Mouse (Mus musculus) liver, embryonic 16.5 days (tissue): ENCODE measurements around the gene Chchd1. TPM values are rescaled to one million over a fixed set of nuclear protein-coding genes. Genes with fewer than 3 reads are reported as not detected.

Source experiments
- ATAC-seq: fragments of 200-750 bp; cut with Nextera tagmentation; 2 replicates; pipeline ENCODE4 v1.8.0; 2017; ENCODE audit warnings: low read depth, mild to moderate bottlenecking, moderate number of reproducible peaks, moderate library complexity
- H3K27ac ChIP-seq: fragments of 300-500 bp; sonication (generic); 2 replicates; pipeline ENCODE4 v1.5.1; 2014; ENCODE audit warnings: mild to moderate bottlenecking, low read length
- H3K27me3 ChIP-seq: fragments of 300-500 bp; sonication (generic); 2 replicates; pipeline ENCODE4 v1.6.1; 2014; ENCODE audit warnings: low read depth, low read length, mixed read lengths; ENCODE audit not compliant: control insufficient read depth, insufficient read depth
- H3K36me3 ChIP-seq: fragments of 300-500 bp; sonication (generic); 2 replicates; pipeline ENCODE4 v1.6.1; 2014; ENCODE audit warnings: mild to moderate bottlenecking; ENCODE audit not compliant: control insufficient read depth, insufficient read depth
- H3K4me1 ChIP-seq: fragments of 300-500 bp; sonication (generic); 2 replicates; pipeline ENCODE4 v1.6.1; 2014; ENCODE audit warnings: low read depth, low read length, mixed read lengths; ENCODE audit not compliant: control insufficient read depth
- H3K4me2 ChIP-seq: fragments of 300-500 bp; sonication (generic); 2 replicates; pipeline ENCODE4 v1.6.1; 2014; ENCODE audit warnings: low read depth, low read length, mixed read lengths
- H3K4me3 ChIP-seq: fragments of 300-500 bp; sonication (generic); 2 replicates; pipeline ENCODE4 v1.5.1; 2014; ENCODE audit warnings: low read depth, mild to moderate bottlenecking, low read length
- H3K9ac ChIP-seq: fragments of 300-500 bp; sonication (generic); 2 replicates; pipeline ENCODE4 v1.6.1; 2014; ENCODE audit warnings: low read depth, low read length
- H3K9me3 ChIP-seq: fragments of 300-500 bp; sonication (generic); replicated peaks from 2 replicates; pipeline ENCODE4 v1.6.1; 2016; ENCODE audit warnings: low read length; ENCODE audit not compliant: control insufficient read depth
- WGBS: fragments of 180-500 bp; shearing (Covaris S2); extraction: QIAGEN DNeasy Blood & Tissue Kit; methylation state at CpG from one replicate; pipeline ENCODE4 v1.1.7; 2014; ENCODE audit not compliant: insufficient replicate concordance; 5-methylcytosine and 5-hydroxymethylcytosine counted together
- polyA plus RNA-seq: library from polyadenylated mRNA; unstranded; fragments of >200 nt; fragmentation: Nextera tagmentation; extraction: Ambion mirVana; gene quantifications from 2 replicates; pipeline ENCODE4 v1.2.1, GENCODE M21; 2015

Chchd1 gene
- polyA plus RNA-seq, 1 experiment from 2014 or later: 80.3 TPM

GRCm38 (mm10) chr14:20661661-20662331, 41.0 kb upstream of the Chchd1 start:
- H3K27me3 ChIP-seq: peaks cover 41% of the 10 kb centered on the region
- no peak overlapping the region for H3K27ac ChIP-seq
- peak overlapping the region; percentile 91 for H3K4me2 ChIP-seq

GRCm38 (mm10) chr14:20662740-20663139, 40.1 kb upstream of the Chchd1 start:
- WGBS: 59% methylated on average over 3 of the region's 3 CpGs
- ATAC-seq: no peak
- H3K27ac ChIP-seq: no peak overlapping the region
- no peaks in the 10 kb centered on the region for H3K9me3 ChIP-seq
- H3K4me1 ChIP-seq: peaks cover 12% of the 10 kb centered on the region
- H3K27me3 ChIP-seq: peaks cover 41% of the 10 kb centered on the region
- H3K36me3 ChIP-seq: no peaks in the 10 kb centered on the region
- no peak overlapping the region for H3K4me3 ChIP-seq
- no peak overlapping the region for H3K4me2 ChIP-seq
- H3K9ac ChIP-seq: no peak overlapping the region

More at GRCm38 (mm10) chr14:20661661-20662331, 41.0 kb upstream of the Chchd1 start:
- 21% methylated on average over 19 of the region's 19 CpGs for whole genome bisulfite sequencing
- no peak for ATAC-seq
- Histone ChIP-seq H3K9ac (peak overlapping the region; percentile 56), H3K9me3 (no peaks in the 10 kb centered on the region), H3K4me1 (peaks cover 12% of the 10 kb centered on the region), H3K4me3 (peak overlapping the region; percentile 64), H3K36me3 (no peaks in the 10 kb centered on the region)

- WGBS: 51% methylated on average over 2 of the region's 2 CpGs
- H3K36me3 ChIP-seq: no peaks in the 10 kb centered on the region
- H3K4me1 ChIP-seq: peaks cover 12% of the 10 kb centered on the region
- H3K9ac ChIP-seq: no peak overlapping the region
- no peak for ATAC-seq
- H3K27ac ChIP-seq: no peak overlapping the region
- H3K4me2 ChIP-seq: no peak overlapping the region
- no peak overlapping the region for H3K4me3 ChIP-seq
- peaks cover 41% of the 10 kb centered on the region for H3K27me3 ChIP-seq
- H3K9me3 ChIP-seq: no peaks in the 10 kb centered on the region
These were observed 39.2 kb upstream of the Chchd1 start for GRCm38 (mm10) chr14:20663601-20664000.

GRCm38 (mm10) chr14:20664436-20664835, 38.4 kb upstream of the Chchd1 start:
- no peaks in the 10 kb centered on the region for H3K36me3 ChIP-seq
- H3K4me2 ChIP-seq: no peak overlapping the region
- no peak overlapping the region for H3K27ac ChIP-seq
- H3K4me1 ChIP-seq: peaks cover 12% of the 10 kb centered on the region
- 30% methylated on average over 3 of the region's 3 CpGs for WGBS
- ATAC-seq: no peak
- no peak overlapping the region for H3K9ac ChIP-seq
- peaks cover 47% of the 10 kb centered on the region for H3K27me3 ChIP-seq
- H3K9me3 ChIP-seq: no peaks in the 10 kb centered on the region
- H3K4me3 ChIP-seq: no peak overlapping the region

GRCm38 (mm10) chr14:20667469-20667868, 35.3 kb upstream of the Chchd1 start:
- ATAC-seq: no peak
- WGBS: 53% methylated on average over 1 of the region's 1 CpGs
- H3K36me3 ChIP-seq: no peaks in the 10 kb centered on the region

GRCm38 (mm10) chr14:20668154-20668810, 34.5 kb upstream of the Chchd1 start, which contains the start of gene Synpo2l:
Synpo2l (minus strand) TSS chr14:20668354.
- no peak within 1 kb of the TSS for H3K9ac ChIP-seq
- no peaks in the 10 kb centered on the region for H3K9me3 ChIP-seq
- no peak within 1 kb of the TSS for H3K4me3 ChIP-seq
- ATAC-seq: 0 out of 2 replicates have a peak, but pooled peaks have one; percentile 19
- no peak within 1 kb of the TSS for H3K4me2 ChIP-seq
- H3K4me1 ChIP-seq: no peaks in the 10 kb centered on the region; the same call in 1 of the 2 replicates
- no peak within 1 kb of the TSS for H3K27ac ChIP-seq
- H3K27me3 ChIP-seq: peaks cover 26% of the 10 kb centered on the region
- no peaks in the 10 kb centered on the region for H3K36me3 ChIP-seq
- 60% methylated on average over 8 of the region's 8 CpGs for whole genome bisulfite sequencing

More at GRCm38 (mm10) chr14:20667469-20667868, 35.3 kb upstream of the Chchd1 start:
- H3K4me1 ChIP-seq: no peaks in the 10 kb centered on the region
- H3K27ac ChIP-seq: no peak overlapping the region
- no peak overlapping the region for H3K4me2 ChIP-seq
- no peaks in the 10 kb centered on the region for H3K9me3 ChIP-seq
- no peak overlapping the region for H3K4me3 ChIP-seq
- no peak overlapping the region for H3K9ac ChIP-seq
- H3K27me3 ChIP-seq: peaks cover 34% of the 10 kb centered on the region

- peaks cover 16% of the 10 kb centered on the region for H3K36me3 ChIP-seq
- H3K27ac ChIP-seq: peak overlapping the region; percentile 70
- peaks cover 11% of the 10 kb centered on the region for H3K4me1 ChIP-seq
- peaks cover 8% of the 10 kb centered on the region for H3K27me3 ChIP-seq
- H3K9ac ChIP-seq: no peak overlapping the region
- H3K9me3 ChIP-seq: no peaks in the 10 kb centered on the region
- WGBS: 81% methylated on average over 2 of the region's 2 CpGs
- 0 out of 2 replicates have a peak overlapping the region, but pooled peaks have one; percentile 73 for H3K4me2 ChIP-seq
- ATAC-seq: no peak
- H3K4me3 ChIP-seq: no peak overlapping the region
These were observed 29.8 kb upstream of the Chchd1 start for GRCm38 (mm10) chr14:20672990-20673389.

GRCm38 (mm10) chr14:20673735-20674063, 29.1 kb upstream of the Chchd1 start:
- Histone ChIP-seq H3K4me3 (peak overlapping the region; percentile 97), H3K27me3 (peaks cover 6% of the 10 kb centered on the region), H3K9ac (peak overlapping the region; percentile 17), H3K9me3 (no peaks in the 10 kb centered on the region), H3K36me3 (peaks cover 19% of the 10 kb centered on the region), H3K4me2 (peak overlapping the region; percentile 73), H3K4me1 (peaks cover 11% of the 10 kb centered on the region), H3K27ac (peak overlapping the region; percentile 47)
- ATAC-seq: peak; percentile 67
- 6% methylated on average over 13 of the region's 13 CpGs for WGBS
